Mouse (Mus musculus): ENCODE results near the gene Rdh12. TPM values are rescaled to one million over a fixed set of nuclear protein-coding genes. Genes with fewer than 3 reads are reported as not detected.

Gene Rdh12
- polyA plus RNA-seq, 1 experiment, result not detected

- H3K4me1 ChIP-seq (ENCODE audit: control insufficient read depth, insufficient read depth, low read length), result peaks cover 4% of the 10 kb centered on the region
- H3K27ac ChIP-seq (ENCODE audit: insufficient read depth, low read depth, low read length), result no peak overlapping the region
- under 1% methylated on average over 18 of the region's 18 CpGs for WGBS
- TF ChIP-seq CTCF (IDR thresholded peaks at IDR 0.05; ENCODE audit: insufficient read depth, low read depth, low read length) (no peak), POLR2A (IDR thresholded peaks at IDR 0.05; ENCODE audit: insufficient read depth, low read depth, low read length) (no peak)
- peak overlapping the region; percentile 70 for H3K4me3 ChIP-seq (ENCODE audit: insufficient read depth, low read depth, low read length)
These were observed 17.6 kb upstream of the Rdh12 start for GRCm38 (mm10) chr12:79190931-79191673.

- H3K4me3 ChIP-seq (ENCODE audit: insufficient read depth, low read depth, low read length), result peak overlapping the region; percentile 70
- H3K4me1 ChIP-seq (ENCODE audit: control insufficient read depth, insufficient read depth, low read length), result peaks cover 4% of the 10 kb centered on the region
- no peak overlapping the region for H3K27ac ChIP-seq (ENCODE audit: insufficient read depth, low read depth, low read length)
- WGBS, result 4% methylated on average over 14 of the region's 14 CpGs
- peak; percentile 52 for TF ChIP-seq CTCF (IDR thresholded peaks at IDR 0.05; ENCODE audit: insufficient read depth, low read depth, low read length)
- 0 out of 2 replicates have a peak, but pooled peaks have one; percentile 25 for TF ChIP-seq POLR2A (IDR thresholded peaks at IDR 0.05; ENCODE audit: insufficient read depth, low read depth, low read length)
These were observed 17.0 kb upstream of the Rdh12 start for GRCm38 (mm10) chr12:79191701-79192100.

GRCm38 (mm10) chr12:79192193-79192592, 16.5 kb upstream of the Rdh12 start, which contains the start of gene Rdh11:
Rdh11 (minus strand) TSS chr12:79192293.
- Histone ChIP-seq H3K4me3 (ENCODE audit: insufficient read depth, low read depth, low read length) (peak within 1 kb of the TSS; percentile 70), H3K27ac (ENCODE audit: insufficient read depth, low read depth, low read length) (no peak within 1 kb of the TSS), H3K4me1 (ENCODE audit: control insufficient read depth, insufficient read depth, low read length) (peaks cover 4% of the 10 kb centered on the region)
- TF ChIP-seq POLR2A (IDR thresholded peaks at IDR 0.05; ENCODE audit: insufficient read depth, low read depth, low read length) (no peak), CTCF (IDR thresholded peaks at IDR 0.05; ENCODE audit: insufficient read depth, low read depth, low read length) (no peak)
- 69% methylated on average over 6 of the region's 6 CpGs for WGBS

GRCm38 (mm10) chr12:79193441-79193840, 15.3 kb upstream of the Rdh12 start:
- 0% methylated on average over 3 of the region's 3 CpGs for WGBS
- no peak for TF ChIP-seq CTCF (IDR thresholded peaks at IDR 0.05; ENCODE audit: insufficient read depth, low read depth, low read length)
- TF ChIP-seq POLR2A (IDR thresholded peaks at IDR 0.05; ENCODE audit: insufficient read depth, low read depth, low read length), result no peak
- H3K4me1 ChIP-seq (ENCODE audit: control insufficient read depth, insufficient read depth, low read length), result peaks cover 4% of the 10 kb centered on the region
- no peak overlapping the region for H3K4me3 ChIP-seq (ENCODE audit: insufficient read depth, low read depth, low read length)
- H3K27ac ChIP-seq (ENCODE audit: insufficient read depth, low read depth, low read length), result no peak overlapping the region

GRCm38 (mm10) chr12:79197105-79197504, 11.6 kb upstream of the Rdh12 start:
- Histone ChIP-seq H3K27ac (ENCODE audit: insufficient read depth, low read depth, low read length) (no peak overlapping the region), H3K4me1 (ENCODE audit: control insufficient read depth, insufficient read depth, low read length) (no peaks in the 10 kb centered on the region), H3K4me3 (ENCODE audit: insufficient read depth, low read depth, low read length) (no peak overlapping the region)
- 68% methylated on average over 5 of the region's 5 CpGs for WGBS
- TF ChIP-seq POLR2A (IDR thresholded peaks at IDR 0.05; ENCODE audit: insufficient read depth, low read depth, low read length), result no peak
- TF ChIP-seq CTCF (IDR thresholded peaks at IDR 0.05; ENCODE audit: insufficient read depth, low read depth, low read length), result no peak

- Histone ChIP-seq H3K27ac (ENCODE audit: insufficient read depth, low read depth, low read length) (no peak overlapping the region), H3K4me1 (ENCODE audit: control insufficient read depth, insufficient read depth, low read length) (no peaks in the 10 kb centered on the region), H3K4me3 (ENCODE audit: insufficient read depth, low read depth, low read length) (no peak overlapping the region)
- WGBS, result 81% methylated on average over 3 of the region's 3 CpGs
- no peak for TF ChIP-seq CTCF (IDR thresholded peaks at IDR 0.05; ENCODE audit: insufficient read depth, low read depth, low read length)
- no peak for TF ChIP-seq POLR2A (IDR thresholded peaks at IDR 0.05; ENCODE audit: insufficient read depth, low read depth, low read length)
These were observed 6.8 kb upstream of the Rdh12 start for GRCm38 (mm10) chr12:79201882-79202281.

- no peak overlapping the region for H3K4me3 ChIP-seq (ENCODE audit: insufficient read depth, low read depth, low read length)
- TF ChIP-seq CTCF (IDR thresholded peaks at IDR 0.05; ENCODE audit: insufficient read depth, low read depth, low read length), result no peak
- TF ChIP-seq POLR2A (IDR thresholded peaks at IDR 0.05; ENCODE audit: insufficient read depth, low read depth, low read length), result no peak
- H3K4me1 ChIP-seq (ENCODE audit: control insufficient read depth, insufficient read depth, low read length), result 0 out of 2 replicates have a peak, but pooled peaks cover 2% of the 10 kb centered on the region
- H3K27ac ChIP-seq (ENCODE audit: insufficient read depth, low read depth, low read length), result no peak overlapping the region
- WGBS, result 93% methylated on average over 8 of the region's 8 CpGs
These were observed 2.7 kb downstream of the Rdh12 start for GRCm38 (mm10) chr12:79211447-79211846.

- no peak for TF ChIP-seq POLR2A (IDR thresholded peaks at IDR 0.05; ENCODE audit: insufficient read depth, low read depth, low read length)
- TF ChIP-seq CTCF (IDR thresholded peaks at IDR 0.05; ENCODE audit: insufficient read depth, low read depth, low read length), result no peak
- 67% methylated on average over 5 of the region's 5 CpGs for WGBS
- no peaks in the 10 kb centered on the region for H3K4me1 ChIP-seq (ENCODE audit: control insufficient read depth, insufficient read depth, low read length)
- no peak overlapping the region for H3K27ac ChIP-seq (ENCODE audit: insufficient read depth, low read depth, low read length)
- H3K4me3 ChIP-seq (ENCODE audit: insufficient read depth, low read depth, low read length), result no peak overlapping the region
These were observed 8.8 kb downstream of the Rdh12 start for GRCm38 (mm10) chr12:79217511-79217910.

- 76% methylated on average over 11 of the region's 11 CpGs for WGBS
- no peak overlapping the region for H3K27ac ChIP-seq (ENCODE audit: insufficient read depth, low read depth, low read length)
- TF ChIP-seq CTCF (IDR thresholded peaks at IDR 0.05; ENCODE audit: insufficient read depth, low read depth, low read length) (no peak), POLR2A (IDR thresholded peaks at IDR 0.05; ENCODE audit: insufficient read depth, low read depth, low read length) (no peak)
- no peak overlapping the region for H3K4me3 ChIP-seq (ENCODE audit: insufficient read depth, low read depth, low read length)
- no peaks in the 10 kb centered on the region for H3K4me1 ChIP-seq (ENCODE audit: control insufficient read depth, insufficient read depth, low read length)
These were observed 26.9 kb downstream of the Rdh12 start for GRCm38 (mm10) chr12:79235485-79236080.
